Mouse (Mus musculus): Measurements from ENCODE around the gene Odc1.
"Not testable (repeated sequence)": the region's sequence is repeated elsewhere in the genome, so short reads cannot be mapped to it uniquely, and the experiment has no call there.

Gene Odc1

GRCm38 (mm10) chr12:17544209-17545106 is at the start of gene Odc1:
Odc1 (plus strand) TSS chr12:17544794.
- DNase-seq (ENCODE audit: low spot score in 2 of 2), result peak; percentile 94 to 97

GRCm38 (mm10) chr12:17494809-17495208 is 49.8 kb upstream of the Odc1 start:
- no peak for DNase-seq (ENCODE audit: low spot score in 2 of 2)

- DNase-seq (ENCODE audit: low spot score in 2 of 2), result no peak
These were observed 48.6 kb upstream of the Odc1 start for GRCm38 (mm10) chr12:17495858-17496451.

- DNase-seq (ENCODE audit: low spot score in 2 of 2), result no peak
These were observed 38.9 kb upstream of the Odc1 start for GRCm38 (mm10) chr12:17505620-17506074.

GRCm38 (mm10) chr12:17506117-17506993 is 38.2 kb upstream of the Odc1 start:
- DNase-seq (ENCODE audit: low spot score in 2 of 2), result no peak

- DNase-seq (ENCODE audit: low spot score in 2 of 2), result no peak
These were observed 37.5 kb upstream of the Odc1 start for GRCm38 (mm10) chr12:17506994-17507542.

- no peak for DNase-seq (ENCODE audit: low spot score in 2 of 2)
These were observed 35.3 kb upstream of the Odc1 start for GRCm38 (mm10) chr12:17509310-17509709.

GRCm38 (mm10) chr12:17510158-17510557 is 34.4 kb upstream of the Odc1 start:
- no peak for DNase-seq (ENCODE audit: low spot score in 2 of 2)

GRCm38 (mm10) chr12:17511019-17511418 is 33.6 kb upstream of the Odc1 start:
- DNase-seq (ENCODE audit: low spot score in 2 of 2), result no peak

GRCm38 (mm10) chr12:17529180-17529579 is 15.4 kb upstream of the Odc1 start:
- DNase-seq (ENCODE audit: low spot score in 2 of 2), result no peak

- no peak for DNase-seq (ENCODE audit: low spot score in 2 of 2)
These were observed 14.9 kb upstream of the Odc1 start for GRCm38 (mm10) chr12:17529726-17530125.

GRCm38 (mm10) chr12:17530825-17531224 is 13.8 kb upstream of the Odc1 start:
- no peak for DNase-seq (ENCODE audit: low spot score in 2 of 2)

- DNase-seq (ENCODE audit: low spot score in 2 of 2), result no peak
These were observed 8.4 kb upstream of the Odc1 start for GRCm38 (mm10) chr12:17536222-17536621.

GRCm38 (mm10) chr12:17537147-17537546 is 7.4 kb upstream of the Odc1 start:
- no peak for DNase-seq (ENCODE audit: low spot score in 2 of 2)

GRCm38 (mm10) chr12:17538087-17538486 is 6.5 kb upstream of the Odc1 start:
- DNase-seq (ENCODE audit: low spot score in 2 of 2), result no peak

GRCm38 (mm10) chr12:17539041-17539440 is 5.6 kb upstream of the Odc1 start:
- DNase-seq (ENCODE audit: low spot score in 2 of 2), result no peak

GRCm38 (mm10) chr12:17540040-17540552 is 4.5 kb upstream of the Odc1 start:
- DNase-seq (ENCODE audit: low spot score in 2 of 2), result no peak

GRCm38 (mm10) chr12:17545107-17545571 is 545 bp downstream of the Odc1 start:
- no peak for DNase-seq (ENCODE audit: low spot score in 2 of 2)

- DNase-seq (ENCODE audit: low spot score in 2 of 2), result no peak
These were observed 1.3 kb downstream of the Odc1 start for GRCm38 (mm10) chr12:17545884-17546283.

GRCm38 (mm10) chr12:17547552-17547951 is 3.0 kb downstream of the Odc1 start:
- DNase-seq (ENCODE audit: low spot score in 2 of 2), result not testable (repeated sequence)

- no peak for DNase-seq (ENCODE audit: low spot score in 2 of 2)
These were observed 3.9 kb downstream of the Odc1 start for GRCm38 (mm10) chr12:17548505-17548904.
